Mouse (Mus musculus): ENCODE measurements around the gene Btnl2. TPM values are rescaled to one million over a fixed set of nuclear protein-coding genes. Genes with fewer than 3 reads are reported as not detected.

The Btnl2 gene
- polyA plus RNA-seq, 1 experiment: not detected

DNA sequence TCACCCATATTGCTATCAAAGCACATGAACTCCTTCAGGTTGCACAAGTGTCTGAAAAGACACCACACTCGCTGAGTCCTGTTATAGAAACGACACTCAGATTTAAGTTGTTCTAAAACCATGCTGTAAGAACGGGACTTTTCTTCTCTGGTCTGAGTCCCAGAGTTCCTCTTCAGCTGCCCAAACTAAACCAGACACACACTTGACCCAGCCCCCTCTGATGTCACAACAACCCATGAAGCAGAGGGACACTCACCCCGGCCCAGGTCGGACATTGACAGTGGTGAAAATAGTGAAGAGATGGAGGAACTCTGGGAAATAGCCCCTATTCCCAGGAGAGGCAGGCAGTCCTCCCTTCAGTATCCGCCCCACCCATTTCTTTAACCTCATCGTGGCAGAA, 36.9 kb downstream of the Btnl2 start:
- 0 out of 2 replicates have a peak, but pooled peaks cover 5% of the 10 kb centered on the region for H3K9me3 ChIP-seq
- no peaks in the 10 kb centered on the region for H3K36me3 ChIP-seq (replicated peaks; ENCODE audit: low read length)
- TF ChIP-seq GATA1 (IDR thresholded peaks at IDR 0.05; ENCODE audit: borderline replicate concordance, low read length): no peak
- no peak for TF ChIP-seq FLI1 (IDR thresholded peaks at IDR 0.05; ENCODE audit: low read length)
- peaks cover 12% of the 10 kb centered on the region for H3K4me1 ChIP-seq
- H3K27me3 ChIP-seq (replicated peaks): peaks cover 17% of the 10 kb centered on the region
- no peak overlapping the region for H3K4me3 ChIP-seq (replicated peaks)

DNA sequence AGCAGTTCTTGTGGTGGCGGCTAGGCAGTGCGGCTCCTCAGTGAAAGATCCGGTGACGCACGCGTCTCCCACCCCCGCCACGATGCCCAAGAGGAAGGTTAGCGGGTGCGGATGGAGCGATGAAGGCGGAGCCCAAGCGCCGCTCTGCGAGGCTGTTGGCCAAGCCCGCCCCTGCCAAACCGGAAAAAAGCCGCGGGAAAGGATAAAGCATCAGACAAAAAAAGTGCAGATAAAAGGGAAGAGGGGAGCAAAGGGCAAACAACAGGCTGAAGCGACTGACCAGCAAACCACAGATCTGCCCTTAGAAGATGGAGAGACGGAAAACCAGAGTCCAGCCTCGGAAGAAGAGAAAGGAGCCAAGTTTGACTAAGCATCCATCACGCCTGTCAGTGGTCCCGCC, 37.7 kb downstream of the Btnl2 start:
- TF ChIP-seq GATA1 (IDR thresholded peaks at IDR 0.05; ENCODE audit: borderline replicate concordance, low read length) (no peak), FLI1 (IDR thresholded peaks at IDR 0.05; ENCODE audit: low read length) (no peak)
- H3K4me1 ChIP-seq: peaks cover 10% of the 10 kb centered on the region
- H3K27me3 ChIP-seq (replicated peaks): peaks cover 19% of the 10 kb centered on the region
- H3K4me3 ChIP-seq (replicated peaks): peak overlapping the region; percentile 66
- H3K9me3 ChIP-seq: 0 out of 2 replicates have a peak, but pooled peaks cover 5% of the 10 kb centered on the region
- no peaks in the 10 kb centered on the region for H3K36me3 ChIP-seq (replicated peaks; ENCODE audit: low read length)

DNA sequence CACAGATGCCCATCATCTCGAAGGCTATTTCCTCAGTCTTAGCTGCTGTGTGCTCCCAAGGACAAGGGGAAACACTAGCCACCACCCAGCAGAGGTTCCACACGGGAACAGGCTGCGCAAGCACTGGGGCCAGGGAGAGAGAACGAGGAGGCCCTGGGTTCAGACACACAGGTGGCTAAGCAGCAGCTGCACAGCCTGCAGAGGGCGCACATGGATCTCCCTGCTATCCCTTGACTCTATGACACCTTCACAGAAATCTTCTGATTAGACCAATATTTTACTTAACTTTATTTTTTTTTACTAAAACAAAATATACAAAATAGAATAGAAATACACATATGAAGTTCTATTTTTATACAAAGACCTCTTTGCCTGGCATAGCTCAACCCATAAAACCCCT, 42.7 kb downstream of the Btnl2 start:
- Histone ChIP-seq H3K27me3 (replicated peaks) (peaks cover 42% of the 10 kb centered on the region), H3K36me3 (replicated peaks; ENCODE audit: low read length) (no peaks in the 10 kb centered on the region), H3K4me3 (replicated peaks) (no peak overlapping the region), H3K9me3 (peaks cover 11% of the 10 kb centered on the region), H3K4me1 (peaks cover 26% of the 10 kb centered on the region)
- TF ChIP-seq FLI1 (IDR thresholded peaks at IDR 0.05; ENCODE audit: low read length) (no peak), GATA1 (IDR thresholded peaks at IDR 0.05; ENCODE audit: borderline replicate concordance, low read length) (no peak)

- peaks cover 44% of the 10 kb centered on the region for H3K27me3 ChIP-seq (replicated peaks)
- H3K4me1 ChIP-seq: peaks cover 23% of the 10 kb centered on the region
- no peak for TF ChIP-seq GATA1 (IDR thresholded peaks at IDR 0.05; ENCODE audit: borderline replicate concordance, low read length)
- TF ChIP-seq FLI1 (IDR thresholded peaks at IDR 0.05; ENCODE audit: low read length): no peak
- H3K9me3 ChIP-seq: peaks cover 16% of the 10 kb centered on the region
- peak overlapping the region; percentile 90 for H3K4me3 ChIP-seq (replicated peaks)
- H3K36me3 ChIP-seq (replicated peaks; ENCODE audit: low read length): no peaks in the 10 kb centered on the region
Measured at GRCm38 (mm10) chr17:34398058-34398710, 43.6 kb downstream of the Btnl2 start.

GRCm38 (mm10) chr17:34398711-34399393, 44.2 kb downstream of the Btnl2 start, which contains the start of gene BC051142:
Gene BC051142, plus strand, starts transcription at chr17:34398820.
- peak within 1 kb of the TSS; percentile 90 for H3K4me3 ChIP-seq (replicated peaks)

GRCm38 (mm10) chr17:34399394-34399715, 44.7 kb downstream of the Btnl2 start:
- Histone ChIP-seq H3K4me3 (replicated peaks) (no peak overlapping the region), H3K27me3 (replicated peaks) (peaks cover 44% of the 10 kb centered on the region), H3K36me3 (replicated peaks; ENCODE audit: low read length) (no peaks in the 10 kb centered on the region), H3K9me3 (peaks cover 13% of the 10 kb centered on the region), H3K4me1 (peaks cover 23% of the 10 kb centered on the region)
- TF ChIP-seq GATA1 (IDR thresholded peaks at IDR 0.05; ENCODE audit: borderline replicate concordance, low read length) (no peak), FLI1 (IDR thresholded peaks at IDR 0.05; ENCODE audit: low read length) (no peak)

More at GRCm38 (mm10) chr17:34398711-34399393, 44.2 kb downstream of the Btnl2 start, which contains the start of gene BC051142:
- TF ChIP-seq FLI1 (IDR thresholded peaks at IDR 0.05; ENCODE audit: low read length) (no peak), GATA1 (IDR thresholded peaks at IDR 0.05; ENCODE audit: borderline replicate concordance, low read length) (no peak)
- Histone ChIP-seq H3K4me1 (peaks cover 23% of the 10 kb centered on the region), H3K36me3 (replicated peaks; ENCODE audit: low read length) (no peaks in the 10 kb centered on the region), H3K27me3 (replicated peaks) (peaks cover 44% of the 10 kb centered on the region), H3K9me3 (peaks cover 15% of the 10 kb centered on the region)

DNA sequence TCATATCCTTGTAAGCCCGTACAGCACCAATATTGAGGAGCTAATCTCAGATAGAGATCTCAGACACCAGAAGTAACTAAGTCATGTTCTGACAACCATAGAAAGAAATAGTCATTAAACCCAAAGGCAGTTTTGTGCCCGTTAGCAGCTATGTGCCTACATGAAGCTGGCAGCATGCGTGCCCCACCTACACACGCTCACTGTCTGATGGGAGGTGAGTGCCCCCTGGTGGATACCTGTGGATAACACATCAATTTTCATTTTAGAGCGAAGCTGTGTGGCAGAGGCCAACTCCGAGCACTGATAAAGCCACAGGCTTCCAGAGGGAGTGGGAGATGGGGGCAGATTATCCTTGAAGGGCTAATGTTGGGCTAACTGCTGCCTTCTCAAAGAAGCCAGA, 56.5 kb downstream of the Btnl2 start:
- no peak for TF ChIP-seq FLI1 (IDR thresholded peaks at IDR 0.05; ENCODE audit: low read length)
- no peak overlapping the region for H3K4me3 ChIP-seq (replicated peaks)
- H3K4me1 ChIP-seq: peaks cover 4% of the 10 kb centered on the region
- no peaks in the 10 kb centered on the region for H3K9me3 ChIP-seq
- H3K27me3 ChIP-seq (replicated peaks): peaks cover 38% of the 10 kb centered on the region
- H3K36me3 ChIP-seq (replicated peaks; ENCODE audit: low read length): no peaks in the 10 kb centered on the region

Other genes starting within 250 kb of the Btnl2 start
- gene H2-DMa, start 235.3 kb upstream of the Btnl2 start, polyA plus RNA-seq (2012; ENCODE audit: insufficient read depth, low replicate concordance): 19.3 and 32.1 TPM in 2 replicates
- gene Brd2, start 232.2 kb upstream of the Btnl2 start, polyA plus RNA-seq (2012; ENCODE audit: insufficient read depth, low replicate concordance): 174 and 242 TPM in 2 replicates
- gene H2-DMb2, start 211.5 kb upstream of the Btnl2 start, polyA plus RNA-seq (2012; ENCODE audit: insufficient read depth, low replicate concordance): 1.5 TPM in 1 of 2 replicates, not detected in the other
- 1.1 TPM in 1 of 2 replicates, not detected in the other for gene H2-DMb1, start 201.8 kb upstream of the Btnl2 start, polyA plus RNA-seq (2012; ENCODE audit: insufficient read depth, low replicate concordance)
- 27.1 and 27.9 TPM in 2 replicates for gene Tap1, start 167.3 kb upstream of the Btnl2 start, polyA plus RNA-seq (2012; ENCODE audit: insufficient read depth, low replicate concordance)
- 15.3 and 32.2 TPM in 2 replicates for gene Psmb9, start 167.1 kb upstream of the Btnl2 start, polyA plus RNA-seq (2012; ENCODE audit: insufficient read depth, low replicate concordance)
- 16.6 and 74.9 TPM in 2 replicates for gene Psmb8, start 157.1 kb upstream of the Btnl2 start, polyA plus RNA-seq (2012; ENCODE audit: insufficient read depth, low replicate concordance)
- gene Tap2, start 151.3 kb upstream of the Btnl2 start, polyA plus RNA-seq (2012; ENCODE audit: insufficient read depth, low replicate concordance): 87.3 and 103 TPM in 2 replicates
- 0.76 TPM in 1 of 2 replicates, not detected in the other for gene H2-Ob, start 115.9 kb upstream of the Btnl2 start, polyA plus RNA-seq (2012; ENCODE audit: insufficient read depth, low replicate concordance)
- gene H2-Ab1, start 97.1 kb upstream of the Btnl2 start, polyA plus RNA-seq (2012; ENCODE audit: insufficient read depth, low replicate concordance): 1.8 TPM in 1 of 2 replicates, not detected in the other
- 0.64 TPM in 1 of 2 replicates, not detected in the other for gene H2-Aa, start 67.0 kb upstream of the Btnl2 start, polyA plus RNA-seq (2012; ENCODE audit: insufficient read depth, low replicate concordance)
- 2.8 TPM in 1 of 2 replicates, not detected in the other for gene H2-Eb1, start 49.0 kb upstream of the Btnl2 start, polyA plus RNA-seq (2012; ENCODE audit: insufficient read depth, low replicate concordance)
- gene H2-Eb2, start 29.2 kb upstream of the Btnl2 start, polyA plus RNA-seq (2012; ENCODE audit: insufficient read depth, low replicate concordance): not detected in 2 replicates
- not detected in 2 replicates for gene Btnl1, start 22.3 kb downstream of the Btnl2 start, polyA plus RNA-seq (2012; ENCODE audit: insufficient read depth, low replicate concordance)
- not detected in 2 replicates for gene BC051142, start 44.0 kb downstream of the Btnl2 start, polyA plus RNA-seq (2012; ENCODE audit: insufficient read depth, low replicate concordance)
- not detected in 2 replicates for gene Btnl4, start 122.5 kb downstream of the Btnl2 start, polyA plus RNA-seq (2012; ENCODE audit: insufficient read depth, low replicate concordance)
- gene Btnl6, start 162.5 kb downstream of the Btnl2 start, polyA plus RNA-seq (2012; ENCODE audit: insufficient read depth, low replicate concordance): not detected in 2 replicates
- gene Notch4, start 209.4 kb downstream of the Btnl2 start, polyA plus RNA-seq (2012; ENCODE audit: insufficient read depth, low replicate concordance): 0.43 TPM in 1 of 2 replicates, not detected in the other
- gene Gpsm3, start 235.0 kb downstream of the Btnl2 start, polyA plus RNA-seq (2012; ENCODE audit: insufficient read depth, low replicate concordance): 402 and 833 TPM in 2 replicates
- 108 and 181 TPM in 2 replicates for gene Pbx2, start 236.4 kb downstream of the Btnl2 start, polyA plus RNA-seq (2012; ENCODE audit: insufficient read depth, low replicate concordance)
- gene Ager, start 243.0 kb downstream of the Btnl2 start, polyA plus RNA-seq (2012; ENCODE audit: insufficient read depth, low replicate concordance): 32.8 and 44.2 TPM in 2 replicates
- 37.8 and 101 TPM in 2 replicates for gene Rnf5, start 248.9 kb downstream of the Btnl2 start, polyA plus RNA-seq (2012; ENCODE audit: insufficient read depth, low replicate concordance)
- 165 and 309 TPM in 2 replicates for gene Agpat1, start 249.4 kb downstream of the Btnl2 start, polyA plus RNA-seq (2012; ENCODE audit: insufficient read depth, low replicate concordance)

All from megakaryocyte, embryonic 14.5 days (primary cell).